Mouse (Mus musculus): ENCODE measurements around the gene Kif7. TPM values are rescaled to one million over a fixed set of nuclear protein-coding genes. Genes with fewer than 3 reads are reported as not detected.

The Kif7 gene
- 0.25 TPM for polyA plus RNA-seq (2017; shearing (Covaris generic))

DNA sequence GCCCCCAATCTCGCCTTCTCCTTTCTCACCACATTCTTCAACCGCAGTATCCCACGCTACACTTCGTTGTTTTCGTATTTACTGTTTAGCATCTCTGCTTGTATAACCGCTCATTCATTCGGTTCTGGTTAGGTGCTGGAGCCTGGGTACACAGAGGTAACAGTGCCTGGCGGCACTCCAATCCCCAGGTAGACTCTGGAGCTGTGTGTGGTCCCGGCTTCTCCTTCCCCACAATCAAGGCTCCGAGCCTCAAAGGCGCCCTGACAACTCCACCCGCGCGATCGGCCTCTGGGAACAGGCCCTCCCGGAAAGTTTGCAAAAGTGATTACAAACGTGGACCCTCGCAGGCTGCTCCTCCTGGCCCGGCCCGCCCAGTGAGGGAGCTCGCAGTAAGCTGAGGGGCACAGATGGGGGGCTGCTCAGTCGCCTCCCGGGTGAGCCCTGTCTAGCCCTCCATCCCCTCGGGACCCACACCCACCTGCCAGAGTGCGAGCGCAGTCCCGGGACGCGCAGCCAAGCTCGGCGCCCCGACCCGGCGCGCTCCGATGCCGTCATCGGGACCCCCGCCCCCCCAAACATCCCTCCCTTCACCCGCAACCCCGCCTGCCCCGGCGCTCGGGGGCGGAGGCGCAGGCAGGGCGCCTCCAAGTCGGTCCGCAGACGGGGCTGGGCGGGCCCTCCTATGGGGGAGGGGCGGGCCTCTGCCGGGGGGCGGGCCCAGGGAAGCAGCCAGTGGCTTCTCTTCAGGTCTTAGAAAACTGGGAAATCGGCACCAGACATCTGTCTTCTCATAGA, at the start of gene Kif7:
TSS of gene Kif7 (minus strand) at position 534 of the 795 bp plus-strand sequence.

DNA sequence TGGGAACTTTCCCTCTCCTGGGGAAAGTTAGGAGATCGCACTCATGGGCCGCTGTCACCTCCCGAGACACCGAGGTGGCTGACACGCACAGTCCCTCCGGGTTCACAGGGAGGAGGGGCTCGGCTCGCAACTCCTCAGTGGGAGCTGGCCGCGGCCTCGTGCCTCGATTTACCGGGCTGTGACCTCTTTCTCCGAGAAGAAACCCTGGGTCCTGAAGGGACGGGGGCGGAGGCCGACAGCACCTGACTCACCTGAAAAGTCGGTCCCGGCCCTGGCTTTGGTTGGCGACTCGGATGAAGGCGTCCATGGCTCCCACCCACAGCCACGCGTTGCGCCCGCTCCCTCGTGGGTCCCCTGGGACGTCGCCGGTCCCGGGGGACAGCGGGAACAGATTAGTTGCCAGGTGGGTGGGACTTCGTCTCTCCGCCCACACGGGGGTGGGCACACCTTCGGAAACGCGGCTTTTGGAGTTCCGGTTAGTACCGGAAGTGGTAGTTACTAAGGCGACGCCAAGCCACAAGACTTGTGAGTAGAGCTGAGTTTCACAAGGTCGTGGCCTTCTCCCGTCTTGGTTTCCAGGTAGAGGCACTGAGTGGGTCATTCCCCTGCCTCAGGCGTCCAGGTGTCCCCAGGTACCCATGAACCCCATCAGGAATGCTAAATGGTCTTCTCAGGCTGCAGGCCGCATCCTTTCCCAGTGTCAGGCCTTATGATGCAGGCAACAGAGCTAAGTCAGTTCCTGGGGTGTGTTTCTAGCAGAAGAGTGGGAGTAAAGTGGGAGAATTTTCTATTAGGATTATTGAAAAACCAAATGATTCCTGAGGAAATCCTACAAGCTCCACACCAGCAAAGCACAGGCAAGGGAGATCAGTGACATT, 27.4 kb upstream of the Kif7 start, which contains the start of the genes Pex11a and Wdr93:
TSS of gene Pex11a (minus strand) at position 473 of the 878 bp plus-strand sequence.
TSS of gene Wdr93 (plus strand) at position 505 of the 878 bp plus-strand sequence.

DNA sequence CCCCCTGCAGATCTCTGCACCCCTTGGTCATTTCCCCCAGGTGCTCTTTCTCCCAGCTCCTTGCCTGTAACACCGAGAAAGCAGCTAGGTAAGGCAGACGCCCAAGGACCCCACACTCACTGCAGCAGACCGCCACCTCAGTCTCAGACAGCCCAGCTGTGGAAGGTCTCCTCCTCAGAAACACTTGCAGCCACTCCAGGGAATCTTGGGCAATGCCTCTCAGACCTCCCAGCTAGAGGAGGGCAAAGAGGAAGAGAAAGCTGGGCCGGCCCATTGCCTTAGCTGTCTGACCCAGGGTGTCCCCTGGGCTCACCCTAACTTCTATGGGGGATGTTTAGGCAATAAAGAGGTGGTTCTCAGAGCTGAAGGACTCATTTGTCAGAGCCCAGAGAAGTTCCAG, 17.1 kb upstream of the Kif7 start, which contains the start of gene Plin1:
TSS of gene Plin1 (minus strand) at position 282 of the 400 bp plus-strand sequence.

DNA sequence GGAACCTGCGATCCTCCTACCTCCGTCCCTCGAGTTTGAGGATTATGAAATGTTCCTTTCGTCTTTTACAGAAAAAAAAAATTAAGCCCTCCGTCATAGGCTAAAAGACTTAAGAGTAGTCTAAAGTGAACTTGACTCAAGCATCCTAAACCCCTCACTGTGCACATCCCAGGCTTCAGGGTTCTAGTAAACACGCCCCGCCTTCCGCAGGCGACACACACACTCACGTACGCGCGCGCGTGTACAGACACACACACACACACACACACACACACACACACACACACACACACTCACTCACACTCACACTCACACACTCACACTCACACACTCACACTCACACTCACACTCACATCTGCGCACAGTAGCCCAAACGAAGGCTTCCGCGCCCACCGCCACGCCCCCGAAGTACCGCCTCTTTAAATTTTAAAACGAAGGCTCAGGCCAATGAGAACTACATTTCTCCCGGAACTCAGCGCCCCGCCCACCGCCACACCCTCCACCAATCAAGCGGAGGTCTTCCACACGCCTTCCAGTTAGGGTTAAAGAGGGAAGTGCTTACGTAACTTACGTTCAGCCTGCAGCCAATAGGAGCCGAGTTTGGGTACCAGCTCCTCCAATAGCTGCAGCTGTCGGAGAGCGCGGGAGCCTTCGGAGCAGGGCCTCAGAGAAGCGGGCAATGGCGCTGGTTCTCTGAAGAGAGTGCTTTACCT, 55.8 kb downstream of the Kif7 start, which contains the start of gene Ticrr:
TSS of gene Ticrr (plus strand) at position 619 of the 713 bp plus-strand sequence.

Other genes with a start within 250 kb of the Kif7 start
- gene Polg, start 249.4 kb downstream of the Kif7 start, polyA plus RNA-seq (2017; shearing (Covaris generic)), result 36.8 TPM
- gene Rhcg, start 98.1 kb downstream of the Kif7 start, polyA plus RNA-seq (2017; shearing (Covaris generic)), result not detected
- gene Ticrr, start 55.5 kb downstream of the Kif7 start, polyA plus RNA-seq (2017; shearing (Covaris generic)), result 1.4 TPM
- gene Plin1, start 17.2 kb upstream of the Kif7 start, polyA plus RNA-seq (2017; shearing (Covaris generic)), result 0.10 TPM
- 6.7 TPM for gene Pex11a, start 27.4 kb upstream of the Kif7 start, polyA plus RNA-seq (2017; shearing (Covaris generic))
- gene Wdr93, start 27.4 kb upstream of the Kif7 start, polyA plus RNA-seq (2017; shearing (Covaris generic)), result 0.12 TPM
- gene Mesp1, start 78.1 kb upstream of the Kif7 start, polyA plus RNA-seq (2017; shearing (Covaris generic)), result not detected
- not detected for gene Mesp2, start 95.0 kb upstream of the Kif7 start, polyA plus RNA-seq (2017; shearing (Covaris generic))
- gene Anpep, start 145.3 kb upstream of the Kif7 start, polyA plus RNA-seq (2017; shearing (Covaris generic)), result not detected
- 36.7 TPM for gene Ap3s2, start 204.9 kb upstream of the Kif7 start, polyA plus RNA-seq (2017; shearing (Covaris generic))
- gene Arpin, start 219.6 kb upstream of the Kif7 start, polyA plus RNA-seq (2017; shearing (Covaris generic)), result not detected

Measured in CD4-positive, CD25-positive, alpha-beta regulatory T cell, adult 9 weeks (primary cell).